Mouse (Mus musculus) MEL (cell line): Measurements from ENCODE around the gene 1700003H04Rik. TPM values are rescaled to one million over a fixed set of nuclear protein-coding genes. Genes with fewer than 3 reads are reported as not detected.

Experiments
- DNase-seq: peaks from one replicate; pipeline ENCODE4 v3.0.0; 2011; ENCODE audit warnings: low read depth, low spot score
- H3K27ac ChIP-seq: 2 replicates; pipeline ENCODE4 v1.5.1; 2012; ENCODE audit warnings: low read depth, mild to moderate bottlenecking, control low read depth, low read length, moderate library complexity; ENCODE audit not compliant: control insufficient read depth
- H3K27me3 ChIP-seq, 2 experiments: fragments of 150-350 bp in 1 of 2; sonication (generic) in 1 of 2; 2 replicates each; pipeline ENCODE4 v1.6.1; 2012; ENCODE audit warnings: low read length in 2 of 2, mild to moderate bottlenecking in 2 of 2, improper control_type of control experiment in 1 of 2, moderate library complexity in 1 of 2; ENCODE audit not compliant: insufficient read depth in 2 of 2, control insufficient read depth in 1 of 2
- H3K36me3 ChIP-seq, 2 experiments: 2 replicates each; pipeline ENCODE4 v1.6.1; 2012 to 2014; ENCODE audit warnings: low read length in 2 of 2, improper control_type of control experiment in 1 of 2, inconsistent platforms in 1 of 2, mild to moderate bottlenecking in 1 of 2; ENCODE audit not compliant: insufficient read depth in 2 of 2, control insufficient read depth in 1 of 2
- H3K4me1 ChIP-seq, 2 experiments: fragments of 150-350 bp in 1 of 2; sonication (generic) in 1 of 2; 2 replicates each; pipeline ENCODE4 v1.6.1; 2012; ENCODE audit warnings: low read length in 2 of 2, improper control_type of control experiment in 1 of 2, mild to moderate bottlenecking in 1 of 2; ENCODE audit not compliant: insufficient read depth in 2 of 2, control insufficient read depth in 1 of 2
- H3K4me3 ChIP-seq, 2 experiments: fragments of 150-350 bp in 1 of 2; sonication (generic) in 1 of 2; 2 replicates each; pipeline ENCODE4 v1.5.1; 2012; ENCODE audit warnings: low read depth in 2 of 2, low read length in 2 of 2, mild to moderate bottlenecking in 2 of 2, moderate library complexity in 2 of 2, control low read depth in 1 of 2, improper control_type of control experiment in 1 of 2; ENCODE audit not compliant: control insufficient read depth in 1 of 2, insufficient read depth in 1 of 2
- H3K79me2 ChIP-seq: 2 replicates; pipeline ENCODE4 v1.6.1; 2012; ENCODE audit warnings: mild to moderate bottlenecking, low read length, moderate library complexity; ENCODE audit not compliant: control insufficient read depth, poor library complexity, insufficient read depth
- H3K9ac ChIP-seq: 2 replicates; pipeline ENCODE4 v1.6.1; 2012; ENCODE audit warnings: low read depth, mild to moderate bottlenecking, control low read depth, low read length, moderate library complexity; ENCODE audit not compliant: control insufficient read depth, poor library complexity, severe bottlenecking
- H3K9me3 ChIP-seq: fragments of 150-350 bp; sonication (generic); replicated peaks from 2 replicates; pipeline ENCODE4 v1.6.1; 2012; ENCODE audit warnings: mild to moderate bottlenecking, low read length, improper control_type of control experiment, moderate library complexity; ENCODE audit not compliant: insufficient read depth
- BHLHE40 ChIP-seq: IDR thresholded peaks from 2 replicates; pipeline ENCODE4 v1.6.1; 2012; ENCODE audit warnings: low read depth, mild to moderate bottlenecking, inconsistent platforms, low read length, improper control_type of control experiment, borderline replicate concordance
- CHD1 ChIP-seq: IDR thresholded peaks from 2 replicates; pipeline ENCODE4 v1.6.1; 2012; ENCODE audit warnings: low read depth, mild to moderate bottlenecking, inconsistent platforms, low read length, improper control_type of control experiment
- HCFC1 ChIP-seq: IDR thresholded peaks from 2 replicates; pipeline ENCODE4 v1.6.1; 2012; ENCODE audit warnings: low read depth, mild to moderate bottlenecking, inconsistent platforms, low read length, improper control_type of control experiment, moderate library complexity
- POLR2A ChIP-seq, 2 experiments: IDR thresholded peaks; 2 replicates each; pipeline ENCODE4 v1.6.1; 2011 to 2012; ENCODE audit warnings: low read length in 2 of 2, mild to moderate bottlenecking in 2 of 2, control low read depth in 1 of 2, improper control_type of control experiment in 1 of 2, low read depth in 1 of 2, moderate library complexity in 1 of 2; ENCODE audit not compliant: control insufficient read depth in 1 of 2, insufficient read depth in 1 of 2, poor library complexity in 1 of 2
- POLR2AphosphoS2 ChIP-seq: IDR thresholded peaks from 2 replicates; pipeline ENCODE4 v1.6.1; 2011; ENCODE audit warnings: low read length, improper control_type of control experiment
- SMC3 ChIP-seq: IDR thresholded peaks from 2 replicates; pipeline ENCODE4 v1.6.1; 2011; ENCODE audit warnings: low read depth, low read length, improper control_type of control experiment
- TBP ChIP-seq: IDR thresholded peaks from 2 replicates; pipeline ENCODE4 v1.8.0; 2011; ENCODE audit warnings: low read depth, low read length, improper control_type of control experiment
- TCF12 ChIP-seq: IDR thresholded peaks from 2 replicates; pipeline ENCODE4 v1.6.1; 2014; ENCODE audit warnings: low read depth, mild to moderate bottlenecking, inconsistent platforms, low read length, improper control_type of control experiment, moderate library complexity
- polyA plus RNA-seq, 2 experiments: library from polyadenylated mRNA; stranded (reverse) in 1 of 2; unstranded in 1 of 2; fragments of >175 nt in 1 of 2; fragments of >200 nt in 1 of 2; gene quantifications; 2 replicates each; pipeline versions ENCODE4 v1.2.1 to v1.2.4; 2012; ENCODE audit warnings: low replicate concordance in 2 of 2, low read depth in 1 of 2; ENCODE audit not compliant: insufficient read length in 2 of 2, insufficient read depth in 1 of 2, missing spikeins in 1 of 2
- total RNA-seq: library from RNA; depleted of rRNA; stranded (reverse); fragments of 300-350 nt; gene quantifications from 2 replicates; pipeline ENCODE4 v1.2.3, GENCODE M21; 2012; rRNA removed

Gene 1700003H04Rik
- total and polyA plus RNA-seq, 3 experiments: not detected

DNA sequence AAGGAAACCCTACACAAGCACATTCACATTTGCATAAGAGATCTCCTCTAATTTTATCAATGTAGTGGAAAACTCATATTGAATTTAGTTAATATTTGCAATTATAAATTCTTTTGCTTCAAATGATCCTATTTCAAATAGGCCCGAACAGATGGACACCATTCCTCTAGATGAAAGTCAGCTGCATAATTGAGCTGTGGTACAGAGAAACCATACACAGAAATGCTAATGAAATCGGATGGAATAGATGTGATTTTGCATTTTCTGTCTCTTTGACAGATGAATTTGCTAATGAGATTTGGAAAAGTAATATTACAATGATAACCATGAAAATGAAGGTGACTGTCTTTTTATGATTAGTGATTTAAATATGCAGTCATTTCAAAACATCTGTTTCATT, 62.1 kb downstream of the 1700003H04Rik start:
- H3K4me3 ChIP-seq: no peak overlapping the region
- H3K27ac ChIP-seq: no peak overlapping the region
- H3K4me1 ChIP-seq: no peaks in the 10 kb centered on the region
- no peaks in the 10 kb centered on the region for H3K36me3 ChIP-seq
- H3K9ac ChIP-seq: no peak overlapping the region
- H3K79me2 ChIP-seq: no peaks in the 10 kb centered on the region
- no peaks in the 10 kb centered on the region for H3K9me3 ChIP-seq
- no peak for DNase-seq
- TF ChIP-seq TCF12: no peak
- TF ChIP-seq BHLHE40: no peak
- TF ChIP-seq CHD1: no peak
- no peak for TF ChIP-seq POLR2AphosphoS2
- no peak for TF ChIP-seq POLR2A (IDR thresholded peaks at IDR 0.05; ENCODE audit: control insufficient read depth in 1 of 2, insufficient read depth in 1 of 2, low read depth in 1 of 2, low read length in 2 of 2, poor library complexity in 1 of 2)
- TF ChIP-seq HCFC1: no peak
- TF ChIP-seq SMC3: no peak
- TF ChIP-seq TBP: no peak
- no peaks in the 10 kb centered on the region for H3K27me3 ChIP-seq

Other genes starting within 250 kb of the 1700003H04Rik start
- not detected in 2 replicates for gene 1700006A11Rik, start 155.1 kb downstream of the 1700003H04Rik start, total RNA-seq
- gene 1700006A11Rik, start 155.1 kb downstream of the 1700003H04Rik start, polyA plus RNA-seq: not detected